Mouse (Mus musculus) embryo, embryonic 10 days (tissue): ENCODE results near the gene Tpp1.

Source experiments
- DNase-seq: peaks from one replicate; pipeline ENCODE4 v3.0.0-alpha.2; 2015; ENCODE audit warnings: low spot score

Gene Tpp1

DNA sequence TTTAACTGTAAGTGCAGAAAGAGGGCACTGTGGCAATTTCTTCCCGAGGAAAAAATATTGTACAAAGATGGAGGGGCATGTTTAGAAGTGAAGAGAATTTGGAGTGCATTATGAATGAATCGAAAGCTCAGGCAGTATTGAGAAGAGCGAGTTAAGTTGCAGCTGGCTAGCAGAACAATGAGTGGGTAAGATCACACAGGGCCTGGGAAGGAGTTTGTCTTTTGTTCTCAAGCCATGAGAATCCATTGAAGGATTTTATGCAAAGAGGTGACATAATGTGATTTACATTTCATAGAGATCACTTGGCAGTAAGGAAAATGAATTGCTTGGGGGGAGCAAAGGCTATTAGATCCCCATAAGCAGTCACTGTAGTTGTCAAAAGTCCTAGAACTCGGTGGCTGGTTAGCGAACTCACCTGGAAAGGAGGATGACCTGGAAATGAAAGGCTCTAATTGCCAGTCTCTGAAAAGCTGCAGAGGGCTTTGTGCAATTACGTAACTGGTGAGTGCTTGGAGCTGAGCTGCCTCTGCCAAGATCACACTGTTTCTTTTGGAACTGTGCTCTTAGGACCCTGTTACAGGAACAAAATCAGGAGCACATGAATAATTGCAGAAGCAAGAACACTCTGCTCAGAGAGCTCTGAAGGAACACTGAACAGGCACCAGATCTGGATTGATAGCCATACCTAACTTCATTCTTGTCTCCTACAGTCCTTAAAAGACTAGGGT lies 23.2 kb downstream of the Tpp1 start:
- peak; percentile 3 for DNase-seq

- no peak for DNase-seq
These were observed 25.1 kb downstream of the Tpp1 start for GRCm38 (mm10) chr7:105726980-105727325.

DNA sequence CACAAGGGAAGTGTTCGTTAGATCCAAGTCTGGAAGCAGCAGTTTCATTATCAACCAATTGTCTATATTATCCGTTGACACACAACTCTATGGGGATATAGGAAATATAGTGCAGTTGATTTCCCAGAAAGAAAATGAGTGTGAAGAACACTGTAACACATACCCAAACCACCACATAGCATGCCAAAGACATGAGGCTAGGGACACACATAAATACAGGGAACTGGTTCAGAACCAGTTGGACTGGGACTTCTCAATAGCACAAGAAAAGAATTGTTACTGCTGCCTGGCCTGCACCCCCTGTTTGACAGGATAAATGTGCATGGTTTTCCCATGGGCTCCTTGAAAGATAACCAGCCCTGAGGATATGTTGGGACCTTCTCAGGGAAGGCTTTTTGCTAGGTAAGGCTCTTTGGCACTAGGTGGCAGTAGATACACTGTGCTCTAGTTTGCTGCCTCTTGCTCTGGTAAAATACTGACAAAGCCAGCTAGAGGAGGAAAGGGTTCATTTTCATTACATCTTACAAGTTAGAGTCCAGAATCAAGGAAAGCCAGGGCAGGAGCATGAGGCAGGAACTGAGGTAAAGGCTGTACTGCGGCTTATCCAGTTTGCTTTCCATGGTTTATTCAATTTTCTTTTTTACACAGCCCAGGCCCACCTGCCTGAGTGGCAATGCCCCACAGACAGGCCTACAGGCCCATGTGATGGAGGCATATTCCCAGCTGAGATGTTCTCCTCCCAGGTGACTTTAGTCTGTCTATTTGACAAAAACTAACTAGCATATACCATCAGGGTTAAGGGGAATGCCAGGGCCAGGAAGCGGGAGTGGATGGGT lies 25.7 kb downstream of the Tpp1 start:
- peak; percentile 82 for DNase-seq

GRCm38 (mm10) chr7:105721916-105722315 lies 30.1 kb downstream of the Tpp1 start:
- DNase-seq, result no peak

DNA sequence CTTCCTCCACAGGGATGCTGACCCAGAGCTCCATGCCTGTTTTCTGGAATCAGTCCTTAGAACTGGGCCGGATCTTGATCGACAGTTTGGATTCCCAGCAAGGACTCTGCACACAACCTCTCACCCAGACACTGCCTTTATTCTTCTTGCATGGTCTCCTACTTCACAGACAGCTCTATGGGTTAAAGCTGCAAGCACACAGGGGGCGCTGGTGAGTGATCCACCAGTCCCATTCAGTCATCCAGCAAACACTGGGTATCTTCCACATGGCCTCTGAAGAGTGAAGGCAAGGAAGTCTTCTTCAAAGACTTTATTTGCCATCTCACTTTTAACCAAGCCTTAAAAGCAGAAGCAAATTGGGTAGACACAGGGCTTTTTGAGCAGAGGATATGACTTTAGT lies 36.7 kb downstream of the Tpp1 start:
- DNase-seq, result no peak

- no peak for DNase-seq
These were observed 43.3 kb downstream of the Tpp1 start for GRCm38 (mm10) chr7:105708733-105709132.

- no peak for DNase-seq
These were observed 48.2 kb downstream of the Tpp1 start for GRCm38 (mm10) chr7:105703816-105704215.

- DNase-seq, result no peak
These were observed 48.9 kb downstream of the Tpp1 start for GRCm38 (mm10) chr7:105703184-105703583.
